Mouse (Mus musculus): ENCODE measurements around the gene Krtap21-1.

The Krtap21-1 gene

DNA sequence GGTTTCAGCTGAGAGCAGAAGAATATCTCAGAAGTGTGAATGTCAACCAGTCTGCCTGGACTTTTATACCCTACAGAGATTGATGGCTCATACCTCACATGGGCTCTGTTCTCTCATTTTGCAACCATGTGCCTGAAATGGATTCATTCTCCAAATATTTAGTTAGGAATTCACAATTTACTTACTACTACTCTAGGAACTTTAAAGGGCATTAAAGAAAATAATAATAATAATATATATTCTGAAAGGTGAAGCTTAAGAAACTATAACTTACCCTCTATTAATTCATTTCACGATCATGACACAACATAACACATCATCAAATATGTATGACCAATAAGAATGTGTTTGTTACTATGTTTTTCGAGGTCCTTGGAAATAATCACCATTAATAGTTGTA is at the start of gene Krtap21-1:
TSS of gene Krtap21-1 (minus strand) at position 101 of the 400 bp plus-strand sequence.
- DNase-seq (ENCODE audit: low spot score in 2 of 2): no peak

DNA sequence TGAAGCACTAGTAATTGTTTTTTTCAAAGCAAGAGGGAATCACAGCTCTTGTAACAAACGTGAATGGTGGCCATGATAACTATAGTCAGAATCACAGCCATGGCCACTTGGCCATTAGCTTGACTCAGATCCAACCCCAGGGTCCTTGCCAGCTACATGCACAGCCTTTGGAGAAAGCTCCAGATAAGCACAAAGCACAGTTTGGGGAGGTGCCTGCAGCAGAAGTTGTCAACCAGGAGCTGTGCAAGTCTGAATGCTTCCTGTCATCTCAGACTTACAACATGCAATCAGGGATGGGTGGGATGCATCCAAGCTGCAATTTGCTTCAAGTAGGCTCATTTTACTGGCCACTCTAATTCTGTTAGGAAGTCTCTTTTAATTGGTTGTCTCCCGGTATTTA is 25.9 kb upstream of the Krtap21-1 start:
- DNase-seq (ENCODE audit: low spot score in 2 of 2): no peak

DNA sequence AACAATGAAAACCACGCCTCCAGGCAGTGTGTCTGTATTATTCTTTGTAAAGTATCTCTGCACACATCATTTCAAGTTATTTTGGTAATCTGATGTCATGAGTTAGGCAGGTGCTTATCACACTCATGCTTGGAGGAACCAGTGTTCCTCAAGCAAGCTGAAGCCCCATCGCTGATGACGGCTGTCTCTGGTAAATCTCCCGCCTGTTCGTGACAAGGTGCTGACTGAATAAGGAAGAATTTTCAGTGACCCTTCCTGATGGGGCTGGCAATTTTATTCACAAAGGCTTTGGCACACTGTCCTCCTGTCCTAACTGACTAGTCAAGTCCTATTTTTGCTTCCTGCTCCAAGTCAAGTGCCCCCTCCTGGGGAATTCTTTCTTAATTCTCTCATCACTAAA is 21.6 kb upstream of the Krtap21-1 start:
- no peak for DNase-seq (ENCODE audit: low spot score in 2 of 2)

DNA sequence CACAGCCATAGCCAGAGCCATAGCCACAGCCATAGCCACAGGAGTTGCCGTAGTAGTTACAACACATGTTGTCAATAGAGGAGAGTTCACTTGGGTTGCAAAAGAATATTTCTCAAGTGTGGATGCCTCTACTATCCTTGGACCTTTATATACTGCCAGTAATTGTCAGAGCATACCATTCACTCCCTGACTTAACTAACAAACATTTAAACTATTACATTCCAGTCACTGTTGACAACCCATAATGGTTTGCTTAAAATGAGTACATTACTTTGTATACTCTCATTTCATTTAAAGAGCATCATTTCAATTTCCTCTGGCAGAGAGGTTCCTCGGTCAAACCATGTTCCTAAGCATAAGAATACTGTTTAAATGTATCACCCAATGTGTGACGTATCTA is 16.3 kb upstream of the Krtap21-1 start, which contains the start of gene Krtap6-2:
TSS of gene Krtap6-2 (minus strand) at position 101 of the 400 bp plus-strand sequence.
- DNase-seq (ENCODE audit: low spot score in 2 of 2): no peak

DNA sequence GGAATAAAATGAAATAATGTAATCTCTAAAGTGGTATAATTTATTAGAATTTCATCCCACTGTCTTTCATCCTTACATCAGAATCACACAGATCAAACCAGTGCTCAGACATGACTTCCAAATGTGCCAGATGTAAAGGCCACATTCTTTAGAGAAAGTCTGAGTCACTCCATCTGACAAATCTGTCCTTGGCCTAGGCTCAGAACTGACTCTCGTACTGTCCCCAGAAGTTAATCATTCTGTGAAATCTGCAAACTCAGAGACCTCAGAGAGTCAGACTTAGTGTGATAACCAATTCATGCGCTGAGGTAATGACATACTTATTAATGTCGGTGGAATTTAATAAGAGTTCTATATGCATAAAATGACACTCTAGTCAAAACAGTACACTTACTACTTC is 12.6 kb upstream of the Krtap21-1 start:
- no peak for DNase-seq (ENCODE audit: low spot score in 2 of 2)

DNA sequence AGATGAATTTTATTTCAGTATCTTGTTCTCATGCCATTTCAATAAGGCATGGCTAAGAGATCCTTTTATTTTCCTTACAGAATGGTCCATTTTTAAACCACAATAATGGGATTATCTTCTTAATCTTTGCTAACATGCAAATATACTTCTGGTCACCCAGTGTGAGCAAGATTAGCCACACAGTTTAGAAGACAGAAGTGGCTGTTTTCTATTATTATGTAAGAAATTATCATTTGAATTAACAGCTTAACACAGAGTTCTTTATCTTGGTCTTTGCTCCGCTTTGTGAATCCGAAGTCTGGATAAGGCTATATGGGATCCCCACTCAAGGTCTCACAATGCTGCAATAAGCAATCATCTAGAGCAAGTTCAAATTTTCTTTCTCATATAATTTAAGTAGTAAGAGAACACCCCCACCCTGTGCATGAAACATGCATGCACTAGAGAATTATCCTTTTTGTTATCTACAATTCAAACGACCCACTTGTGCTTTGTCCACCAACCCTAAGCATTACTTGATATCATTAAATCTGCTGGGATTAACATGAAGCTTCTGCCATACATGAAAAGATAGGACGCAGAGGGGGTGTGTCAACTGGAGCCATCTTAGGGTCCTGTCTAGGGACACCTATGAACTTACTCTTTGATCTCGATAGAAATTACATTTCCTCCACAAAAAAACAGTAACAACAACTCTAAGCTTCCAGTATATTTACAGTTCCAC is 6.8 kb upstream of the Krtap21-1 start:
- no peak for DNase-seq (ENCODE audit: low spot score in 2 of 2)

DNA sequence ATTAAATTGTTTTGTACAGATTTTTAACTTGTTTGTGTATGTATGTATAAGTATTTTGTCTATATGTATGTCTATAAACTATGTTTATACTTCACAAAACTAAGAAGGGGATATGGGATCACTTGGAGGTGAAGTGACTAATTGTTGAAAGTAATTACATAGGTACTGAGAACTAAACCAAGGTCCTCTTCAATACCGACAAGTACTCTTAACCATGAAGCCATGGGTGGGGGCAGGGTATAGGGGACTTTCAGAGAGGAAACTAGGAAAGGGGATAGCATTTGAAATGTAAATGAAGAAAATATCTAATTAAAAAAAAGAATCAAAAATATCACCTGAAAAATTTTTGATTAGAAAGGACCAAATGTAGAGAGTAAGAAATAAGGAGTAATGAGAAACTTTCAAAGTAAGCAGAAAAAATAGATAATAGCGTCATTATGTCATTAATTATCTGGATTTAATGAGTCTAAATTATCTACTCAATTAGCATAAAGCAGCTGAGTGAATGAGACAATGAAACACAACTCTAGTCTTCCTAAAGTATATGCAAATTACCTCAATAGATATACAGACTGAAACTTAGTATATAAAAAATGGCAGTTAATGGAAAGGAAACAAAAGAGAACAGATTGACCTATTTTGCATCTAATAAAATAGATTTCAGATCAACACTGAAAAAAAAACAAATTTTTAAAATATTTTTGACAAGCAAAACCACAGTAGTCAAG is 30.8 kb downstream of the Krtap21-1 start:
- no peak for DNase-seq (ENCODE audit: low spot score in 2 of 2)
